Mouse (Mus musculus): ENCODE data around the gene Pid1.

Gene Pid1

DNA sequence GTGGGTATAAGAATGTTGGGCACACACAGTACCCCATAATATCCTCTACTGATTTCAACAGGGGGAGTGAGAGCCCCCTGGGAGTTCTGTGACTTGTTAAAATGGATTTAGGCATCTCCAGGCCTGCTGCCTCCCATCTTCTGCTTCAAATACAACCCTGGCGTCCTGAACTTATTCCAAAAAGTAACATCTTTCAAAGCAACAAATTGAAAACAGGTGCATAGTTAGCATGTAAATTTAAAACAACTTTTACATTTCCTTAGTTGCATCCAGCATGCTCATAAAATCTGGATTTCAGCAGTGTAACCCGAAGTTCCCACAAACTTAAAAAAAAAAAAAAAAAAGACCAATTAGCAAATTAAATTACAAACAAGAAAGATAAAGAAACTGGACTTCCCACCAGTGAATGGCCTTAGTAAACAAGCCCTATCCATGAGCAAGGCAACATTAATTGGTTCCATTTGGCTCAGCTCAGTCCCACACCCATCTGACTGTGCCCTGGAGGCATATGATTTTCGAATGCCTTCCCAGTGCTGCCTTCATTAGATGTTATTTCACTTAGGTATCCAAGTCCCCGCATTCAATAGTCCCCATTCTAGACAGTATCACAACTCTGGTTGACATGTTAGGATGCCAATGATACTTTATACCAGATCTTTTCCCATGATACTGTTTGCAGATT lies 177.1 kb downstream of the Pid1 start:
- DNase-seq (ENCODE audit: low read depth, low spot score) = no peak

DNA sequence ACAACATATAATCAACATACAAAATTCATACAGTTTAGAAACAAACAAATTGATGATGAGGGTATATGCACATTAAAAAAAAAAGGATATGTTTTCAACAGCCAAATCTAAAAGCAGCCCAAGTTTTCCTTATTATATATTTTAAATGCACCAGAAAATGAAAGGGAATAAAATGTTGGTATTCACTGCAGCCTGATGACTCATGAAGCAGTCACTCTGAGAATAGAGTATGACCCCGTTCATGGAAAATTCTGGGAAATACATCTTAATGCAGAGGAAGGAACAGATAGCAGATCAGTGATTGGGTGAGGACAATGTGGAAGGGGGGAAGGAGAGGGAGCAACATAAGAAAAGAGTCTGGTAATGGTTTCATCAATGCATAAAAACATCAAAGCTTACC lies 186.3 kb downstream of the Pid1 start:
- no peak for DNase-seq (ENCODE audit: low read depth, low spot score)

DNA sequence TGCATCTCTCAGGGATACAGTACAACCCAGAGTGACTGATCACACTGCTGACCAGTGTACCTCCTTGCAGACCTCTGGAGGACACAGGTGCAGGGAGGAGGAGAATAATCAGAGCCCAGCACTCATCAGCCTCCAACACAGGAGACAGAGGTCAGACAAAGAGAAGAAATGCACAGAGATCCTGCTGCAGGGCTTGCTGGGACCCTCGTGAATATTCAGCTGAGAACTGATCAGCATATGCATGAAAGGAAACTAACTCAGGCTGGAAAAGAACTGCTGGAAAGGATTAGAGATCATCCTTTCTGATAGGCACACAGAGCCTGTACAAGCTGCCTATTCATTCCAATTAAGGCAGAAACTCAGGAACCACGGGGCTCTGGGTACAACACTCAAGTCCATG lies 186.9 kb downstream of the Pid1 start:
- DNase-seq (ENCODE audit: low read depth, low spot score) = peak; percentile 12

DNA sequence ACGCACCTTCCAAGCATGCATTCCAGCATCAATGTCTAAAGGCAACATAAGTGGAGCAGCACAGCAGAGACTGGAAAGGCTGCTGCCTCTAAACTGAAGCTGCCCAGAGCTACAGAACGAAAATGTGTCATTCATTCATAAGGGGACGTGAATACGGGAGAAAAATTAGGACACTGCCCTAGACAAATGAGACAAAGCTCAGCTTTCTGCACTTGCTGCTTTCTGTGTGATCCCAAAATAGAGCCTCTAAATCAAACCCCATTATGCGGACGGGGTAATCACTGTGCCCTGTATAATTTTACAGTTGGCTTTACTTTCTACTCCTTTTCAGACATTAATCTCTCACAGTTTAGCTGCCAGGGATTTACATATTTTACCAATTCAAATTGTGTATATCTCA lies 191.0 kb downstream of the Pid1 start:
- DNase-seq (ENCODE audit: low read depth, low spot score) = no peak

DNA sequence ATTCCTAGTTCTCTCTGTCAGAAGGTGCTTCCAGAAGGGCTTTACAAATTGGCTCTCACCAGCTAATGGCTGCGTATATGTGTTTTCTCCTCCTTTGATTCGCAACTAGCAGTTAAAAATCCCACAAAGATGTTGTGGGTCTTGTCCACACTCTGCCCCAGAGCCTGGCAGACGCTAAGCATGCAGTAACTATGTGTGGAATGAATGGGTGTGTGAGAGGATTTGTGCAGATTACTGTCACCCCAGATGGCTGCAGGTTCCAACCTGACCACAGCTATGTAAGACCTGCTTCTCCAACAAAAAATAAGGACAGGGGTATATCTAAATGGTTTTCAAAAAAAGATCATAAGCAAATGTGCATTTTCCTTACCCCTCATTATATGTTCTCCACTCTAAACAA lies 206.2 kb downstream of the Pid1 start:
- no peak for DNase-seq (ENCODE audit: low read depth, low spot score)

DNA sequence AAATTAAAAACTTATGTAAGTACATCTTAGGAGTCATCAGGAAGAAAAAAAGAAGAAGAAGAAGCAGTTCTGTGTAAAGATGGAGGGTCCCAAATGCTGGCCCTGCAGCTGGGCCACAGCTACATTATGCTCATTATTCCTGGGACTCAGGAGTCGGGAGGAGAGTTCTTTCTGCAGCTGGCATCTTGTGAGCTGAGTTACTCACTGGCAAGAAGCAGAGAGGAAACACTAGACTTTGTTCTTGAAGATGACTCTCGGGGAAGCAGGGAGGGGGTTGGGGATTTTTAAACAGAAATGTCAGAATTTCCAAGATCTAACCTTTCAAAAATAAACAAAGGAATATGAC lies 208.4 kb downstream of the Pid1 start:
- DNase-seq (ENCODE audit: low read depth, low spot score) = peak; percentile 9

DNA sequence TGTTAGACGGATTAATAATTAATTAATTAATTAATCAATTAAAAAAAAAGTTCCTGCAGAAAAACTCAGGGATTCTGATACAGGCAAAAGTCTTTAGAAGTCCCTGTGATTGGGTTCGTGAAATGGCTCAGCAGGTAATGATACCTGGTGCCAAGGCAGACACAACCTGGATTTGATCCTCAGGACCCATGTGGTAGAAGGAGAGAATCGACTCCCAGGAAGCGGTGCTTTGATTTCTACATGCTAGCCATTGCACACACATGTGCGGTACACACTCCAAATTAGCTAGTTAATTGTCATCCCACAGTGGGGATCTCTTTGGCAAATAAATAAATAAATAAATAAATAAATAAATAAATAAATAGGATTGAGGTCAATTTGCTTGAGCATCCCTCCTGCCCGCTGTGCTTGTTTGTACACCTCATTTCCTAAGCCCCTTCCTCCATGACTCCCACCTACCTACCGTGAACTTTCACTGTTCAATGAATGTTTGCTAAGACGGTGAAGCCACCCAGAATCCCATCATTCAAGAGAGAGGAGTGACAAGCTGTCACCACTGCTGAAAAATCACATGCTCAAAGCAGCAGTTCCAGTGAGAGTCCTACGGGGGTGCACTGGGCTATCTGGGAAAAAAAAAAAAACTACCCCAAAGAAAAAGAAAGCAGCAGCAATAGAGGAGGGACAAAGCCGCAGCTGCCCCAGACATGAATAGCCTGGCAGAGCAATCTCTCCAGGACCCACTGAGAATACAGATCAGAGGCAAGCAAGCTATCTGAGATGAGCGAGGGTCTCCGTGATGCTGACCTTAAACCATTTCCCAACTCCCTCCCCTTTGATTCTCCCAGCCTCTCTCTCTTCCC lies 209.0 kb downstream of the Pid1 start:
- peak; percentile 14 for DNase-seq (ENCODE audit: low read depth, low spot score)

DNA sequence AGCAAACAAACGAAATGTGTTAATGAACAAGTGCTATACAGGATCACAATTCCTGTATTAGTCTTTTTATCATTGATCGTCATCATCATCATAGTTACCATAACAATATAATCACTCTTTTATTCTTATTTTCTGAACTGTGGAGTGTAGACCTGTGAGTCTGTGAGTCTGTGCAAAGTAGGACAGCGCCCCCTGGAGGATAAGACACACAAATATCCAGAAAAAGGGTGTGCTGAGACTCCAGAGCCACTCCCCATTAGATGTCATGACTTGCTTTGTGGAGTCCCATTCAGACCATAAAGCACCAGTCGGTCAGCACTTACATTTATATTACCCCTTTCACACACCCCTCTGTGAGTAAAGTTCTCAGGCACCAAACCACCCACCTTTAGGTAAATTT lies 210.0 kb downstream of the Pid1 start:
- peak; percentile 63 for DNase-seq (ENCODE audit: low read depth, low spot score)

DNA sequence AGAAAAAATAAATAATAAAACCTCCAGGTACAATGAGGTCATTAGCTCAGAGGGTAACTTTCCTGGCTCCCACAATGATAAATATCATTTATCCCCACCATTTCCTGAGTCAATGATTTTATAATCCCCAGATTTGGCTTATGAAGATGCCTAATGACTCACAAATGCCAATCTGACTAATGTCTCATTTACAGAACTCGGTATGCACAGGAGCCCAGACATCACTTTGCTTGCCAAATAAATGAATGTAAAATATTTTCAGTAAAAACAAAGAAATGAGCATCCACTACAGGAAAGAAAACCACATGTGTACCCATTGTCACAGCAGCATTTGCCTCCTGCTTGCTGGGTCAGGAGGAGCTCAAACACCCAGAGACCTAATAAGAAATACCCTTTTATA lies 222.4 kb downstream of the Pid1 start:
- DNase-seq (ENCODE audit: low read depth, low spot score) = no peak

DNA sequence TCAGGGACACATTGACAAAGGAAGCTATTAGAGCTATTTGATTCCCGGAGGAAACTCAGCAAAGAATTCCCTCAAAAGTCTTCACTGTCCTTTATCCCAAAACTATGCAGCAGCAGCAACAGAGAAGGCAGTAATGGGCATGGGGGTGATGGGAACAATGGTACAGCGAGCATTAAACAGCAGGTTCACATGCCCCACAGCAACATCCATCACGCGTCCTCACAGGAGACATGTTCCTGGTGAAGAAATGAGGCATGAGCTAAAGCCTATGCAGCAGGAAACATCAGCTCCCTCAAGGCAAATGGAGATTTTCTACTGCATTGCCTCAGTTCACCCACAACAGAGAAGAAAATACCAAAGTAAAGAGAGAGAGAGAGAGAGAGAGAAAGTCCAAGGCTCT lies 231.5 kb downstream of the Pid1 start:
- DNase-seq (ENCODE audit: low read depth, low spot score) = no peak

DNA sequence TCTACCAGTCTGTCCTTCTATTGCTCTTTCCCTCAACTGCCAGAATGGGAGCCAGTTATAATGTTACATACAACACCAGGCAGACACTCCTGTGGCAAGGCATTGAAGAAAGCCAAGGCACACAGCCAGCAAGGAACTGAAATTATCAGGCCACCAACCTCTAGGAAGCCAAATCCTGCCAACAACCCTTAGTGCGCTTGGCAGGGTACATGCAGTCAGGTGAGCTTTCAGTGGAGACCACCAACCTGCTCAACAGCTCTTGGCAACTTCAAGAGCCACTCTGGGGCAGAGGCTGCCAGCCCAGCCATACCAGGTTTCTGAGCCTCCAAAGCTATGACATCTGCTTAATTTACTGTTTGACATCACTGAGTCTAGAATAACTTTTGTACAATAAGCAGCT lies 232.2 kb downstream of the Pid1 start:
- DNase-seq (ENCODE audit: low read depth, low spot score) = no peak

DNA sequence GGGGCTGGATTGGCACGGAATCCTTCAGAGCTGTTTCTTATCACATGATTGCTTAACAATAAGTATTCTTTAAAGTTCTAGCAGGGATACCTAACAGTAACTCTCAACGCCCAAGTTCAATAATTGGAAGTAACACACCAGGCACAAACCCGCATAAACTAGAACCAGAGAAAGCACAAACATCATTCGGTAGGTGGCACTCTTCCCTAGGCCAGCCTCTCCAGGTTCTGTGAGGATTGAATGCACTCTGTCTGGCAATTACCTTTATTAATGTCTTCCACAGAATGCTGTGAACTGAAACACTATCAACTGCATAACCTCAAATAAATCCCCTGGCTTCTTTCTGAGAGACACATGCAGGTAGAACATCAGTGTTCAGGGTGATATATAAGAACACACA lies 235.5 kb downstream of the Pid1 start:
- DNase-seq (ENCODE audit: low read depth, low spot score) = no peak

DNA sequence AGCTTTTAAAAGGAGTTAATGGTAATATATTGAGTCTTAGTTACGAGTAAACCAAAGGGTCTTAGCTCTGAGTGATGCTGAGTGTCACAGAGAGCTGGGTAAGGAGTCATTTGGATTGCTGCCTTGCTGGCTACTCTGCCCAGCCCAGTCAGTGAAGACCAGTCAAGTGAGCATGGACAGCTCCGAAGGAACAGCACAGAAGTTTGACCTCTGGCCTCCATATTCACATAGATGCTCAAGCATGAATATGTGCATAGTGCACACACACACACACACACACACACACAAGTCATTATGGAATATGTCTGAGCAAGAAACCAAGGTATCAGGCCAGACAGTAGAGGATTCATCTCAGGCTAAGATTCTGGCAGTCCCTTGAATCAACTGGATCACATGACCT lies 244.7 kb downstream of the Pid1 start:
- no peak for DNase-seq (ENCODE audit: low read depth, low spot score)

DNA sequence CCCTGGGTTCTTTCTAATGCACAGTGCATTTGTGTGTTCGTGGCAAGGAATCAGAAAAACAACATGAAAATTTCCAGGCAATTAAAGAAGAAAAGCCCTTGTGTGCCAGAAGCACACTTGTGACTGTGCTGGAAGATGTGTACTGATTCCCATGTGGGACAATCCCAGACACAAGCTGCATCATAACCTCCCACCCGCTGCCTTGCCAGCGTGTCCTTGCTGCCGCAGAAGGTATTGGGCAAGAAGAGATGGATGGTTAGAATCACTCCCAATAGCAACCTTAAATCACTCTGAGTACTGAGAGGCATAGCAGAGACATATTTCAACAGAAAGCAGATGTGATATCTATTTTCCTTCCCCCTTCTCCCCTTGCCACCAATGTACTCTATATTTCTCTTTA lies 257.2 kb downstream of the Pid1 start:
- DNase-seq (ENCODE audit: low read depth, low spot score) = no peak

DNA sequence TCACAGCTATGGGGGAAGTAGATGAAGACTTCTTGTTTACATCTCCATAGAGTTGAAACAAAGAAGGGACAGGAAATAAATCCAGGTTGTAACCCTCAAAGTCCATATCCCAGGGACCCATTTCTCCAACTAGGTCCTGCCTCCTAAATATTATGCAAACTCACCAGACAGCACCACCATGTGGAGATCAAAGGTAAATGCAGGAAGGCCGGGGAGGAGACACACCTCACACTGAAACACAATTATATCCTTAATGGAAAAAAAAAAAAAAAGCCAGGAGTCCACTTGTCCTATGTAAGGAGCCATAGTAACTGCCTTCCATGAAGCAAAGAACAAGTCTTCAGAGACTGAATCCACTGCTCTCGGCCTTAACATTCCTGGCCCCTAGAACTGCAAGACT lies 261.9 kb downstream of the Pid1 start:
- no peak for DNase-seq (ENCODE audit: low read depth, low spot score)

DNA sequence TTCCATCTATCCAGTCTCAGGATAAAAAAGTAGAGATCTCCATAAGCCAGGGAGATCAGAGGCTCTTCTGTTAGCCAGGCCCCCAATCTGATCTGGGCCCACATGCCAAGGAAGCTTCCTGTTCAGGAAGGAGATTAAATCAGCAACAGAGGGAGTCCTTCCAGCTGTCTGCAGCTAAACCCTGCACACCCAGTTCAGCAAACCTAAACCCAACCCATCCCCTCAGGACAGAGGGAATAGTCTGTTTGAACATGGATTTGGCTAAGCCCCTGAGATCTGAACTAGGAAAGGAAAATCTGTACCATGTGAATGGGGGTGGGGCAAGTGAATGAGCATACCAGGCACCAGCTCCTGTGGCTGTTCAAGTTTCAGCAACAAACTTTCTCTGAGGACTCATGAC lies 266.6 kb downstream of the Pid1 start:
- no peak for DNase-seq (ENCODE audit: low read depth, low spot score)

DNA sequence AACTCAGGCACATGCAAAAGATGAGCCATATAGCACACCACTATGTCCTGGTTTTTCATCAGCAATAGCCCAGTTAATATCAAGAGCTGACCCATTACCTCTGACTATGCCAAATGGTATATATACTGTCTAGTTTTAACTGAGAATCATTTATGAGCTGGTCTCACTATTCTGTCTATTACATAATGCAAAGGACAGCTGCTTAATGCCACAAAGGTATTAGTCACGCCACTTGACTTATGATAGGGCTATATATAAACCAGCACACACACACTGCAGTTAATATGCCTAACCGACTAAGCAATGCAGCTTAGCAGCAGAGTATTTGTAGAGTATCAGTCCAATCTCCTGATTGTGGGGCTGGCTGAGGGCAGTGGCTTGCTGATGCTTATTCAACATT lies 270.7 kb downstream of the Pid1 start:
- DNase-seq (ENCODE audit: low read depth, low spot score) = no peak

DNA sequence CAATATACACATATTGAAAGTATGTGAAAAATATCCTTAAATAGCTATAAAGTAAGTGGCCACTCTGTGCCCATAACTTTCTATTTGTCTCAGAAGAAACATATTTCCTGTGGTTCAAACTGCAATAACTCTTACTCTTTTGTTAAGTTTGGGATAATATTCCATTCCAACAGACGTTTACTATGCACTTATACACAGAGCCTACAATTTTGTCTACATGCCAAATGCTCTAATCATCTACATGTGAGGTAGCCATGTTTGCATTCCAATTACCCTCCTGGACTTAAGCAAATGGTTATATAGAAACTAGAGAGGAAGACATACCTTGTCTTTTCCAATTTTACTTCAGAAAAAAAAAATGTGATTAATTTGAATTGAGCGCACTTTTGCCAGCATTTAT lies 274.3 kb downstream of the Pid1 start:
- no peak for DNase-seq (ENCODE audit: low read depth, low spot score)

DNA sequence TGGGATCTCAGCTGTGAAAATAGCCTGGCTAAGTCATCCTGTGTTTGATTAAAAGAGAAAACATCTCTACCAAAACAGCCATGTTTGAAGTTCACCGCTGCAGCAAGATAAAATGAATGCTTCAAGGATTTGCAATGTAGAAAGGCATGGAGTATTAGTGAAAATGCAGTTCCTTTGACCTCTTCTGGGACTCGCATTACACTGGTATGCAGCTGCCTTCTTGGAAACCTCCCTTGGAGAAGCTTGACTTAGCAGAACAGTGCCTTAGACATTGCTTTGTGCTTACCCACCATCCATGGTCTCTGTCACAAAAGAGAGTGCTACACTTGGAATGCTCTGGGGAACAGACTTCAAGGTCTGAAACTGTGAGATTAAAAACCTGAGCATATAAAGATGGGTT lies 276.0 kb downstream of the Pid1 start:
- DNase-seq (ENCODE audit: low read depth, low spot score) = peak; percentile 18

DNA sequence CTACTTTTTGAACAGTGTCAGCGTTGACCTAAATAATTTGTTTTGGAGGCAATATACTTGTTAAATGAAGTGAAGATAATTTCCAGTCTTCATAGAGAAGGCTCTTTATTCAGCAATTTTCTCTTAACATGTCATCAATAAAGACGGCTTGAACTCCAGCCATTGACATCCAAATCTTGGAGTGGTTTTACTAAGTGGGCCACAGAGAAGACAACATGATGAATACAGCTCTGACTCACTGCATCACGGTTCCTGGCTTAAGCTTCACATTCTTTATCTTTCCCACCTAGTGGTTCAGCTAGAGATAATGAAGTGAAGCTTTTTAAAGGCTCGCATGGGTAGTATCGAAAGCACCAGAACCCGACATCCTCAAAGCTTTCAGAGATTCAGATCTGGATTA lies 276.7 kb downstream of the Pid1 start:
- no peak for DNase-seq (ENCODE audit: low read depth, low spot score)

DNA sequence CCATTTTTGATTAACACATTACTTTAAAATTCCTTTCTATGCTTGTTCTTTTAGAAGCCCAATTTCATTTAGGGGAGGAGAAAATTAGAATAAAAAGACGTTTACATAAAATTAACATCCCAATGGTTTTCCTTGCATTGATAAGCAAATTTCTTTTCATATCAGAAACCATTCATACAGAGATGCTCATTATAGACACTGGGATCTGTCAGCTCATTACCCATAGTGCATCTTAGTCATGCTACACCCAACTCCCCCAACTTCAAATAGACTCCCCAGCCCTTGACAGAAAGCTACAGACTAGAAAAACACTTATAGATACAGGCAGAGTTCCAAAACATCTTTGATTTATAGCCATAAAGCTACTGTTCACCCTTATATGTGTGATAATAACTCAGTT lies 277.5 kb downstream of the Pid1 start:
- no peak for DNase-seq (ENCODE audit: low read depth, low spot score)

DNA sequence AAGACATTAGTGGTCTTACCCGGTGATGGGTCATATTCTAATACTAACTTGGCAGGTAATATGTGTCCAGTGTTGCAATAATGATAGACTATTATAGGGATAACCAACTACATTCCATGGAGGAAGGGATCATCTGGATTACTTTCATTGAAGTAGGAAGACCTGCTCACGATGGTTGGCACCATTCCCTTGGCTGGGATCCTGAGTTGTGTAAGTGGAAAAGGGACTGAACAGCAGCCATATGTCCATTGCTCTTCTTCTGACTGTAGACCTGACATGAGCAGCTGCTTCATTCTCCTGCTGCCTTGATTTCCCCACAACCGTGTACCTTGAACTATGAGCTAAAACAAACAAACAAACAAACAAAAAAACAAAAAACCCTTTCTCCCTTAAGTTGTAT lies 278.6 kb downstream of the Pid1 start:
- no peak for DNase-seq (ENCODE audit: low read depth, low spot score)

DNA sequence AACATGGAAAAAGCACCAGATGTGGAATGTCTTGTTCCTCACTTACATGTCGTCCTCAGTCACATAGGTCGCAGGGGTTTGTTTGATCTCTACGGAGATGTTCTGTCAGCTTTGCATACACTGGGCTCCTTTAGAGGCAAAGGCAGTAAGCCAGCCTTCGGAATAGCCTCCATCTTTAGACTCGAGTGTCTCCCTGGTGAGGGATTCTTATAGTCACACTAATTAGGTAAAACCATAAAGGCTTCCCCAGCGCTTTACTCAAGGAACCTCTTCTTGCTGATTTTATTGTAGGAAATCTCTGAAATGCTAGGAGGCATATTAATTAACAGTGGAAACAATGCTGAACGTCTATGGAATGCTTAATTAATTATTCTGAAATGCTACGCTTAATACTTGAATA lies 284.4 kb downstream of the Pid1 start:
- no peak for DNase-seq (ENCODE audit: low read depth, low spot score)

DNA sequence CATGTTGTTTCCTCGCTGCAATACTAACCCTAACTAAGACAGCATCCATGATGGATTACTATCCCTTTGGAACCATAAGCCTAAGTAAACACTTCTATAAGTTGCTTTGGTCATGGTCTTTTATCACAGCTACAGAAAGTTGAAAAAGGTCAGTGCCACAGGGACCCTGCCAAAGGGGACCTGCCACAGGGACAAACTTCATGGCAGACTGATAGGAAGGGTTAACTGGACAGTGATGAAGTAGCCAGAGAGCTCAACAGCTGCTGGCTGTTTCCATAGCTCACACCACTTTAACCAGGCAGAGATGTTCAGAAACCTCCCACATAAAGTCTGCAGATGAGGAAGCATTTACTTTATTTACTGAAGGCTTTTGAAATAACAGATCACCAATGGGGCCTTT lies 287.0 kb downstream of the Pid1 start:
- peak; percentile 36 for DNase-seq (ENCODE audit: low read depth, low spot score)

Measured in mesoderm, embryonic 11.5 days (tissue).